Mouse (Mus musculus): Measurements from ENCODE around the gene Kpnb1.

The Kpnb1 gene

GRCm38 (mm10) chr11:97140811-97141210 lies 46.9 kb downstream of the Kpnb1 start:
- no peak for DNase-seq

- no peak for DNase-seq
These were observed 48.4 kb downstream of the Kpnb1 start for GRCm38 (mm10) chr11:97139256-97139655.

- peak; percentile 71 for DNase-seq
These were observed 49.0 kb downstream of the Kpnb1 start for GRCm38 (mm10) chr11:97138554-97139226.

- no peak for DNase-seq
These were observed 54.4 kb downstream of the Kpnb1 start for GRCm38 (mm10) chr11:97133270-97133669.

DNA sequence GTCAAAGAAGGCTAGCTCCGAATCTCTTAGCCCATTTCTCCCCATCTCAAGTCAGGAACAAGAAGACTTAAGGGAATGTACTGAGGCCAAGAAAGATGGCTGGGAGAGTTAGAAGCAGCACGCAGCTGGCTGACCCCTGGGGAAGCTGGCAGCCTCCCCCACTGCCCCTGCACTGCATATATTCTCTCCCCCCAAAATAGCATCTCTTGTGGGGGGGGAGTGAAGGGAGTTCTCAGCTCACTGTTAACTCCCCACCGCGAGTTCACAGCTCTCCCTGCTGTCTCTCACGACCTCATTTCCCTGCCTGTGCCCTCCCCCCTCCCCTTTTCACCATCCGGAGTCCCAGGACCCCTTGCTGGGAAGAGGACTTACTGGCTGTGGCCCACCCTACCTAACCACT lies 55.5 kb downstream of the Kpnb1 start:
- no peak for DNase-seq

DNA sequence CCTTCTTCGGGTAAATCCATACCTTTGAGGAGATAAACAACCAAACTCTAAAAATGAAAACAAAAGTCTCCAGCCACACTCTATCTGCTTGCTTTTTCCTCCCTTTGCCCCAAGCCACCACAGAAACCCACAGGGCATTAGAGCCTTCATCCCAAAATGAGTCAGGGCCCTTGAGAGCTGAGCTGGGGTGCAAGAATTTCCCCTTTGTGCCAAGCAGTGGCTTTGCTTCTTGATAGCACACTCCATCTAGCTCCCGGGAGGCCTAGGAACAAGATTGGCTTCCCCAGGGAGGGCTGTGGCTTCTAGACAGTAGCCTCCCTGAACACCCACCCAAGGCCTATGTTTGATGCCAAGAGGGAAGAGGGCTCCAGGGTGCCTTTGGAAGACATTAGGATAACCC lies 56.0 kb downstream of the Kpnb1 start:
- no peak for DNase-seq

GRCm38 (mm10) chr11:97130318-97130717 lies 57.4 kb downstream of the Kpnb1 start:
- no peak for DNase-seq

DNA sequence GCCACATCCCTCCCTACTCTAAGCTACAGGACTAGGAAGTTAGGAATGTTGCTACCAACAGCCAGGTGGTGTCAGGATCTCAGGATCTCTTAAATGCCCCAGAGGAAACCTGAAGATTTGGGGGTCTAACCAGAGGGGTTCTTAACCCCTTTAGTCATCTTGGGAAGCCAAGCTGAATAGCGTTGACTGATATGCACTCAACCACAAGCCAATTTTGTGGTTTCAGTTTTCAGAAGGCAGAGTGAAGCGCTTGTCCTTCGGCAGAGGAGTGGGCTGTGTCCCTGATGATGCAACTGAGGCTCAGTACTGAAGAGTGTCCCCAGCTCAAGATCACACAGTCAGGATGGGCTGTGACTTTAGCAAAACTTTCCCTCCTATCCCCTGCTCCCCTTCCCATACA lies 58.7 kb downstream of the Kpnb1 start:
- no peak for DNase-seq

GRCm38 (mm10) chr11:97127470-97128223 lies 60.0 kb downstream of the Kpnb1 start:
- no peak for DNase-seq

GRCm38 (mm10) chr11:97126645-97127468 lies 60.8 kb downstream of the Kpnb1 start:
- DNase-seq = peak; percentile 60

- peak; percentile 63 for DNase-seq
These were observed 63.2 kb downstream of the Kpnb1 start for GRCm38 (mm10) chr11:97124266-97125036.

DNA sequence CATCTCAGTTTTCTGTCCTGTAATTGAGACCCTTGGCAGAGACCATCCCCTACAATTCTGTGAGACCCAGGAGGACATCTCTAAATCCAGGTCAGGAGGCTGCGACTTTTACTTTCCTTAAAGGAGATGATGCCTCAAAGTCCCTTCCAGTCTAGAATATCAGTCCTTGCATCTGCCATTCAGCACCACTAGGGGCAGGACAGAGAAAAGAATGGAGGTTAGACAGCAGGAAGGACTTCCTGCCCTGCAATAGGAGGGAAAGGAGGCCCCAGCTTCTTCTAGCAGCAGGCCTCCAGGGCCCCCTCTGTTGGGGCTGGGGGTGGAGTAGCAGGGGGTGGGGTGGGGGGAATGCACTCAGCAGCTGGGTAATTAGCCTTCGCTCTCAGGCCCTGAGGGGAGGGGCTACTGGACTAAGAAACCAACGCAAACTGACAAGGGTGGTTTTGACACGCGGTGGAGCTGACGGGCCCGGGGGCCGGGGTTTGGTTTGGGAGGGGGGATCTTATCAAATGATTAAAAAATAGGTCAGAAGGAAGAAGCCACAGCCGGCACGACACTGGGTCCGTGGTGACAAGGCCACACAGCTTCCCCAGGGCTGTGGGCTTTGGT lies 64.3 kb downstream of the Kpnb1 start:
- DNase-seq = peak; percentile 84

GRCm38 (mm10) chr11:97120641-97121040 lies 67.0 kb downstream of the Kpnb1 start:
- no peak for DNase-seq

DNA sequence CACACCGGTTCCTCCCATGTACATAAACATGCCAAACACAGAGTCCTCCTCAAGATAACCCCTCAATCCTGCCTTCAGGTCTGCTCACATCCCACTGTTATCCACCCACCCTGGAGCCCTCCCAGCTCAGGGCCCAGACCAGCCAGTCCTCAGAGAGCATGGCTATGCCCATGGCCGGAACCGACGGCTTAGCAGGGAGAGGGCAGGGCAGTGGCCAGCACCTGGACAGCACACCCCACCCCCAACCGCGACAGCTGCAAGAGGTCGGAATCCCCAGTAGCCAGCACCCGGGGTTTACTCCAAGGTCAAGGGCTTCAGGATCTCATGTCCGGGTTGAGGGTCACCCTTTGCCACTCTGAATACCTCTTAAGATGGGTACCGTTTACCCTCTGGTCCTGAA lies 67.5 kb downstream of the Kpnb1 start:
- no peak for DNase-seq

DNA sequence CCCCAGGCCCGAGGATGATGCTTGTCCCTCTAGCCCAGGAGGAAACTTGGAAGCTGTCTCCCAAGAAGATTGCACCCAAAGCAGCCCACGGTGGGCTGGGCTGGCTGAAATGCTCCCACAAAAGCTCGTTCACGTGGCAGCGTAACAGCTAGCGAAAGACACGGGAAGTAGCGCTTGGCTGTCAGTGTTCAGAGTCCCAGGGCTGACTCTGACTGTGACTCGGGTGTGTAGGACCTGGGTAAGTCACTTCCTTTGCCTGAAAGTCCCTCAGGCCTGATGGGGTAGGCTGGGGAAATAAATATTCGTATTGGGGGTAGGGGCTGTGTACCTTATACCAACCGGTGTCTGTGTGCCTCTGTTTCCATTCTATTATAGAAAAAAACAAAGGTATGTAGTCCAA lies 71.9 kb downstream of the Kpnb1 start:
- no peak for DNase-seq

GRCm38 (mm10) chr11:97114671-97115601 lies 72.7 kb downstream of the Kpnb1 start, which contains the start of gene Tbx21:
Tbx21 (minus strand) TSS chr11:97115331.
- DNase-seq = peak; percentile 58

DNA sequence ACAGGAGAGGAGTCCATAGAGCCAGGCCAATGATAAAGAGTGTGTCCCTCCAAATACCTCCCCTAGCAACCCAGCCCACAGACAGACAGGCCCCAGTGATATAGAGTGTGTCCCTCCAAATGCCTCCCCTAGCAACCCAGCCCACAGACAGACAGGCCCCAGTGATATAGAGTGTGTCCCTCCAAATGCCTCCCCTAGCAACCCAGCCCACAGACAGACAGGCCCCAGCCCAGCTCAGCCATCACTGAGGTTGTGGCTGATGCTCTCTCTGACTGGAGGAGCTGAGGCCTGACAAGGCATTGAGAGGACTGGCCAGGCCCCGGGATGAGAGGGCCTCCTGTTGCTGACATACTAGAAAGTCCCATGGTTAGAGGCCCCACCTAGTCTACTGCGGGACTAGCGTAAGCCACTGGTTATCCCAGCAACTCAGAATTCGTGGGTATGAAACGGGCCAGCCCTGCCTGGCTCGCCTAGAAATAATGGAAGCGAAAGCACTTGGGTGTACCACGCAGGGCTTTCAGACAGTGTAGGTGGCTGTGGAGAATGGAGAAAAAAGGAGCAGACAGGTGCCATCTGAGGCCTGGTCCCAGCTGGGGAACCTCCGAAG lies 75.1 kb downstream of the Kpnb1 start:
- no peak for DNase-seq

Data from retina, postnatal 1 day (tissue).